Mouse (Mus musculus): Measurements from ENCODE around the gene Cftr.

Cftr gene

GRCm38 (mm10) chr6:18170311-18170922, at the start of gene Cftr:
Gene Cftr, plus strand, starts transcription at chr6:18170687.
- no peak for DNase-seq (ENCODE audit: low read depth in 1 of 2, low spot score in 2 of 2)

GRCm38 (mm10) chr6:18127206-18127983, 43.1 kb upstream of the Cftr start:
- no peak for DNase-seq (ENCODE audit: low read depth in 1 of 2, low spot score in 2 of 2)

GRCm38 (mm10) chr6:18128059-18128458, 42.4 kb upstream of the Cftr start:
- DNase-seq (ENCODE audit: low read depth in 1 of 2, low spot score in 2 of 2) = no peak

- no peak for DNase-seq (ENCODE audit: low read depth in 1 of 2, low spot score in 2 of 2)
These were observed 35.2 kb upstream of the Cftr start for GRCm38 (mm10) chr6:18135246-18135645.

- DNase-seq (ENCODE audit: low read depth in 1 of 2, low spot score in 2 of 2) = no peak
These were observed 17.5 kb upstream of the Cftr start for GRCm38 (mm10) chr6:18153031-18153430.

- no peak for DNase-seq (ENCODE audit: low read depth in 1 of 2, low spot score in 2 of 2)
These were observed 869 bp upstream of the Cftr start for GRCm38 (mm10) chr6:18169618-18170017.

GRCm38 (mm10) chr6:18171614-18172013, 1.1 kb downstream of the Cftr start:
- DNase-seq (ENCODE audit: low read depth in 1 of 2, low spot score in 2 of 2) = no peak

GRCm38 (mm10) chr6:18177509-18177908, 7.0 kb downstream of the Cftr start:
- DNase-seq (ENCODE audit: low read depth in 1 of 2, low spot score in 2 of 2) = no peak

GRCm38 (mm10) chr6:18180665-18181064, 10.2 kb downstream of the Cftr start:
- no peak for DNase-seq (ENCODE audit: low read depth in 1 of 2, low spot score in 2 of 2)

- no peak for DNase-seq (ENCODE audit: low read depth in 1 of 2, low spot score in 2 of 2)
These were observed 12.4 kb downstream of the Cftr start for GRCm38 (mm10) chr6:18182903-18183302.

- DNase-seq (ENCODE audit: low read depth in 1 of 2, low spot score in 2 of 2) = no peak
These were observed 50.2 kb downstream of the Cftr start for GRCm38 (mm10) chr6:18220691-18221090.

GRCm38 (mm10) chr6:18223206-18223605, 52.7 kb downstream of the Cftr start:
- no peak for DNase-seq (ENCODE audit: low read depth in 1 of 2, low spot score in 2 of 2)

GRCm38 (mm10) chr6:18225157-18225556, 54.7 kb downstream of the Cftr start:
- DNase-seq (ENCODE audit: low read depth in 1 of 2, low spot score in 2 of 2) = no peak

- DNase-seq (ENCODE audit: low read depth in 1 of 2, low spot score in 2 of 2) = no peak
These were observed 76.0 kb downstream of the Cftr start for GRCm38 (mm10) chr6:18246495-18246894.

- DNase-seq (ENCODE audit: low read depth in 1 of 2, low spot score in 2 of 2) = no peak
These were observed 77.5 kb downstream of the Cftr start for GRCm38 (mm10) chr6:18247891-18248463.

- DNase-seq (ENCODE audit: low read depth in 1 of 2, low spot score in 2 of 2) = no peak
These were observed 78.0 kb downstream of the Cftr start for GRCm38 (mm10) chr6:18248464-18248863.

- DNase-seq (ENCODE audit: low read depth in 1 of 2, low spot score in 2 of 2) = no peak
These were observed 84.1 kb downstream of the Cftr start for GRCm38 (mm10) chr6:18254586-18254985.

GRCm38 (mm10) chr6:18270983-18271382, 100.5 kb downstream of the Cftr start:
- DNase-seq (ENCODE audit: low read depth in 1 of 2, low spot score in 2 of 2) = no peak

GRCm38 (mm10) chr6:18300781-18301180, 130.3 kb downstream of the Cftr start:
- DNase-seq (ENCODE audit: low read depth in 1 of 2, low spot score in 2 of 2) = no peak

- DNase-seq (ENCODE audit: low read depth in 1 of 2, low spot score in 2 of 2) = no peak
These were observed 131.6 kb downstream of the Cftr start for GRCm38 (mm10) chr6:18302105-18302504.

- no peak for DNase-seq (ENCODE audit: low read depth in 1 of 2, low spot score in 2 of 2)
These were observed 132.7 kb downstream of the Cftr start for GRCm38 (mm10) chr6:18303228-18303627.

GRCm38 (mm10) chr6:18305130-18305529, 134.6 kb downstream of the Cftr start:
- no peak for DNase-seq (ENCODE audit: low read depth in 1 of 2, low spot score in 2 of 2)
